In genomic region chr10:93376457-93376941, GRCm38 (mm10) we compare ENCODE assay signal across 11 mouse cellular contexts.
DNase-seq lines count a peak whose midpoint lies in the region; ATAC-seq lines count a peak whose summit lies in the region.
"Had no signal": no experiment of that assay in that cellular context is flagged by ENCODE, and none has a peak within 500 bp of the region (broad histone marks: within the 10 kb centered on the region; RNA-seq: fewer than 3 reads in every experiment).

No protein-coding gene starts in this region.

- H3K9me3 ChIP-seq in lung, embryonic 15.5 days, result no peaks in the 10 kb centered on the region
- no peaks in the 10 kb centered on the region for H3K9me3 ChIP-seq in hindbrain, embryonic 16.5 days (ENCODE audit: control insufficient read depth, low read length)
- H3K9me3 ChIP-seq: forebrain, embryonic 15.5 days had no signal

- no peak overlapping the region; the same call in 1 of the 2 replicates for H3K4me2 ChIP-seq in lung, embryonic 15.5 days
- H3K4me2 ChIP-seq in hindbrain, embryonic 16.5 days (ENCODE audit: low read length), result no peak overlapping the region
- H3K4me2 ChIP-seq: forebrain, embryonic 15.5 days had no signal

- peak; percentile 30 to 60 for DNase-seq in adrenal gland, adult (ENCODE audit: inconsistent age in 2 of 2, low spot score in 1 of 2)
- DNase-seq in adrenal gland, postnatal 10 days, result no peak
- peak; percentile 55 for DNase-seq in 416B (ENCODE audit: low read depth)
- DNase-seq in heart, postnatal 25 days (ENCODE audit: low spot score), result peak; percentile 18
- DNase-seq in layer of hippocampus, postnatal 10 days (ENCODE audit: low spot score in 2 of 2), result no peak
- DNase-seq in left cerebral cortex, postnatal 10 days (ENCODE audit: extremely low spot score in 1 of 2, low spot score in 2 of 2), result no peak
- DNase-seq: right cerebral cortex, postnatal 4 days had no signal

- H3K9ac ChIP-seq in lung, embryonic 15.5 days, result no peak overlapping the region
- H3K9ac ChIP-seq in hindbrain, embryonic 16.5 days (ENCODE audit: low read depth, low read length), result no peak overlapping the region
- H3K9ac ChIP-seq: forebrain, embryonic 15.5 days; liver, embryonic 14.5 days had no signal

- no peaks in the 10 kb centered on the region for H3K36me3 ChIP-seq in lung, embryonic 15.5 days
- H3K36me3 ChIP-seq in hindbrain, embryonic 16.5 days (ENCODE audit: control insufficient read depth, insufficient read depth, low read length), result no peaks in the 10 kb centered on the region
- H3K36me3 ChIP-seq: forebrain, embryonic 15.5 days had no signal

- no peaks in the 10 kb centered on the region for H3K27me3 ChIP-seq in lung, embryonic 15.5 days
- no peaks in the 10 kb centered on the region for H3K27me3 ChIP-seq in hindbrain, embryonic 16.5 days (replicated peaks; ENCODE audit: control insufficient read depth, insufficient read depth, low read length)
- H3K27me3 ChIP-seq: forebrain, embryonic 15.5 days had no signal

- no peak overlapping the region for H3K4me3 ChIP-seq in lung, embryonic 15.5 days
- H3K4me3 ChIP-seq in hindbrain, embryonic 16.5 days (ENCODE audit: low read length), result no peak overlapping the region
- H3K4me3 ChIP-seq: forebrain, embryonic 15.5 days had no signal

- intact Hi-C loops in heart, postnatal 25 days (cut with DNase I), result loop anchor here (2.0 kb wide), 1 partner anchor 40 kb away; no protein-coding TSS in a partner anchor
- intact Hi-C loops in left cerebral cortex, postnatal 10 days (cut with DNase I), result no loop called here

- H3K27ac ChIP-seq in lung, embryonic 15.5 days, result peak overlapping the region; percentile 74
- no peak overlapping the region for H3K27ac ChIP-seq in hindbrain, embryonic 16.5 days (ENCODE audit: low read depth, low read length)
- H3K27ac ChIP-seq: forebrain, embryonic 15.5 days; liver, embryonic 14.5 days had no signal

- H3K4me1 ChIP-seq in lung, embryonic 15.5 days, result no peaks in the 10 kb centered on the region
- H3K4me1 ChIP-seq in hindbrain, embryonic 16.5 days (ENCODE audit: control insufficient read depth, insufficient read depth, low read depth, low read length), result no peaks in the 10 kb centered on the region; the same call in 1 of the 2 replicates

- no peak for ATAC-seq in lung, embryonic 15.5 days (ENCODE audit: borderline replicate concordance, extremely low read depth, low FRiP score, low TSS enrichment)
- ATAC-seq in hindbrain, embryonic 16.5 days, result no peak
- ATAC-seq: forebrain, embryonic 15.5 days had no signal

- WGBS in lung, embryonic 15.5 days, result 58% methylated on average over 7 of the region's 7 CpGs
- WGBS in hindbrain, embryonic 16.5 days, result 80% methylated on average over 7 of the region's 7 CpGs

Comparison
In these comparisons a context has a peak if more than half of its experiments do, and no peak if none do; other contexts are left out.
1. DNase-seq: peak in adrenal gland, adult (2 of 2), 416B (single experiment) and heart, postnatal 25 days (single experiment); none in adrenal gland, postnatal 10 days (single experiment), layer of hippocampus, postnatal 10 days (0 of 2) and left cerebral cortex, postnatal 10 days (0 of 2).